8 mouse cellular contexts compared by ENCODE assay signal in the genomic region with DNA sequence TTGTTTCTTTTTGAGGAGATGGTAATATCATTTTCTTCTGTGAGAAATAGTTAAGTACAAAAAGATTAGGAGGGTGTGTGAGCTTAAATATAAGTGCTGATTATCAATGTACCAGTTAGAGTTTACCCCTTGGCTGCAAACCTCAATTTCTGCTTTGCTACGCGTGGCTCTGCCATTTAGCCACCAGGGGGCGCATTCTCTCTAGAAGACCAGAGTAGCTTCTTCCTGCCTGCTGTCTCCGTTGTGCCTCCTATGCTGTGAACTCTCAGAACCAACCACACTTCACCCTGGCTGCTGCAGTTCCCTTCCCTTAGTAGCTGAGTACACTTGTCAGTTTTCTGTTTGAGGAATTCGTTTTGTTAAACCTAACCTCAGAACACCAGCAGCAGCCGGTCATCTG. TPM values are rescaled to one million over a fixed set of nuclear protein-coding genes. Genes with fewer than 3 reads are reported as not detected.
DNase-seq lines count a peak whose midpoint lies in the region; ATAC-seq lines count a peak whose summit lies in the region.

No protein-coding gene starts in this region.

- no peaks in the 10 kb centered on the region for H3K36me3 ChIP-seq in midbrain, embryonic 11.5 days (ENCODE audit: control insufficient read depth, insufficient read depth, low read length)
- no peaks in the 10 kb centered on the region; the same call in 1 of the 2 replicates for H3K36me3 ChIP-seq in midbrain, embryonic 15.5 days (replicated peaks)
- H3K36me3 ChIP-seq in limb, embryonic 10.5 days = no peaks in the 10 kb centered on the region
- no peaks in the 10 kb centered on the region for H3K36me3 ChIP-seq in neural tube, embryonic 11.5 days (ENCODE audit: control insufficient read depth, insufficient read depth, low read length)

- 16% methylated on average over 6 of the region's 6 CpGs for WGBS in midbrain, embryonic 11.5 days
- 14% methylated on average over 6 of the region's 6 CpGs for WGBS in midbrain, embryonic 15.5 days
- 17% methylated on average over 6 of the region's 6 CpGs for WGBS in limb, embryonic 10.5 days
- 15% methylated on average over 6 of the region's 6 CpGs for WGBS in neural tube, embryonic 11.5 days

- no peak overlapping the region for H3K4me3 ChIP-seq in midbrain, embryonic 11.5 days (ENCODE audit: low read depth, low read length)
- H3K4me3 ChIP-seq in midbrain, embryonic 15.5 days = no peak overlapping the region
- H3K4me3 ChIP-seq in limb, embryonic 10.5 days = no peak overlapping the region
- H3K4me3 ChIP-seq in neural tube, embryonic 11.5 days (ENCODE audit: low read depth, low read length) = no peak overlapping the region

- H3K9ac ChIP-seq in midbrain, embryonic 11.5 days (ENCODE audit: low read length) = no peak overlapping the region
- H3K9ac ChIP-seq in midbrain, embryonic 15.5 days = no peak overlapping the region
- H3K9ac ChIP-seq in neural tube, embryonic 11.5 days (ENCODE audit: low read length) = no peak overlapping the region

- H3K27ac ChIP-seq in midbrain, embryonic 11.5 days (ENCODE audit: low read depth, low read length) = no peak overlapping the region
- no peak overlapping the region for H3K27ac ChIP-seq in midbrain, embryonic 15.5 days
- no peak overlapping the region for H3K27ac ChIP-seq in limb, embryonic 10.5 days
- no peak overlapping the region for H3K27ac ChIP-seq in neural tube, embryonic 11.5 days (ENCODE audit: low read depth, low read length)

- H3K4me1 ChIP-seq in midbrain, embryonic 11.5 days (ENCODE audit: control insufficient read depth, insufficient read depth, low read length) = peaks cover 5% of the 10 kb centered on the region; the same call in 1 of the 2 replicates
- H3K4me1 ChIP-seq in midbrain, embryonic 15.5 days = peaks cover 14% of the 10 kb centered on the region
- no peaks in the 10 kb centered on the region; the same call in 1 of the 2 replicates for H3K4me1 ChIP-seq in limb, embryonic 10.5 days
- peaks cover 3% of the 10 kb centered on the region; the same call in 1 of the 2 replicates for H3K4me1 ChIP-seq in neural tube, embryonic 11.5 days (ENCODE audit: control insufficient read depth, insufficient read depth, low read length)

- H3K27me3 ChIP-seq in midbrain, embryonic 11.5 days (ENCODE audit: control insufficient read depth, insufficient read depth, low read length) = no peaks in the 10 kb centered on the region
- no peaks in the 10 kb centered on the region for H3K27me3 ChIP-seq in midbrain, embryonic 15.5 days (replicated peaks)
- no peaks in the 10 kb centered on the region for H3K27me3 ChIP-seq in limb, embryonic 10.5 days (ENCODE audit: low read depth, poor library complexity, severe bottlenecking)
- H3K27me3 ChIP-seq in neural tube, embryonic 11.5 days (ENCODE audit: control insufficient read depth, insufficient read depth, low read length) = no peaks in the 10 kb centered on the region

- DNase-seq in midbrain, embryonic 11.5 days (ENCODE audit: low spot score, missing footprints) = peak; percentile 95
- peak; percentile 85 for DNase-seq in ZHBTc4 (ENCODE audit: low read depth, low spot score)
- DNase-seq in embryo, embryonic 10.5 days (ENCODE audit: low spot score) = peak; percentile 90
- DNase-seq in limb, embryonic 10.5 days (ENCODE audit: low spot score) = peak; percentile 82
- peak; percentile 69 for DNase-seq in neural tube, embryonic 11.5 days (ENCODE audit: low spot score)
- DNase-seq in thymus, adult 18-20 months = peak; percentile 47 to 50

- no peak overlapping the region for H3K4me2 ChIP-seq in midbrain, embryonic 11.5 days
- no peak overlapping the region for H3K4me2 ChIP-seq in midbrain, embryonic 15.5 days
- no peak overlapping the region for H3K4me2 ChIP-seq in neural tube, embryonic 11.5 days (ENCODE audit: low read depth)

- ATAC-seq in midbrain, embryonic 11.5 days (ENCODE audit: low FRiP score) = no peak
- ATAC-seq in midbrain, embryonic 15.5 days (replicated peaks) = no peak
- ATAC-seq in hematopoietic stem cell, adult 5-6 weeks (replicated peaks in 1 of 2; ENCODE audit: insufficient read depth in 1 of 2, low FRiP score in 2 of 2, low TSS enrichment in 1 of 2, low read depth in 1 of 2, poor library complexity in 2 of 2, severe bottlenecking in 2 of 2) = peak; percentile 77 to 85; a peak in 3 of 4 replicates
- no peak for ATAC-seq in neural tube, embryonic 11.5 days (ENCODE audit: insufficient read depth, low FRiP score, low TSS enrichment)

- no peaks in the 10 kb centered on the region for H3K9me3 ChIP-seq in midbrain, embryonic 11.5 days (ENCODE audit: control insufficient read depth, low read length)
- H3K9me3 ChIP-seq in midbrain, embryonic 15.5 days = no peaks in the 10 kb centered on the region
- no peaks in the 10 kb centered on the region for H3K9me3 ChIP-seq in limb, embryonic 10.5 days (replicated peaks)
- no peaks in the 10 kb centered on the region for H3K9me3 ChIP-seq in neural tube, embryonic 11.5 days (ENCODE audit: control insufficient read depth, low read length)

RNA-seq across cellular contexts. Expression of gene Med31, which starts 5.9 kb away (rescaled TPM):
- polyA plus RNA-seq in midbrain, embryonic 11.5 days (2014; fragmentation: Nextera tagmentation; extraction: Ambion mirVana) = 55.7 and 56.7 TPM in 2 replicates
- 53.5 and 57.1 TPM in 2 replicates for polyA plus RNA-seq in midbrain, embryonic 15.5 days (2015; fragmentation: Nextera tagmentation; extraction: Ambion mirVana)
- total RNA-seq in hematopoietic stem cell, adult 5-6 weeks (2017) = 23.0 and 24.4 TPM in 2 replicates
- 44.7 and 47.4 TPM in 2 replicates for polyA plus RNA-seq in limb, embryonic 10.5 days (2016; fragmentation: Nextera tagmentation; extraction: Ambion mirVana)
- 50.3 and 51.0 TPM in 2 replicates for polyA plus RNA-seq in neural tube, embryonic 11.5 days (2014; fragmentation: Nextera tagmentation; extraction: Ambion mirVana)

RNA-seq across cellular contexts. Expression of gene Txndc17, which starts 13.9 kb away (rescaled TPM):
- polyA plus RNA-seq in midbrain, embryonic 11.5 days (2014; fragmentation: Nextera tagmentation; extraction: Ambion mirVana) = 163 and 168 TPM in 2 replicates
- polyA plus RNA-seq in midbrain, embryonic 15.5 days (2015; fragmentation: Nextera tagmentation; extraction: Ambion mirVana) = 141 and 145 TPM in 2 replicates
- total RNA-seq in hematopoietic stem cell, adult 5-6 weeks (2017) = 25.6 and 33.7 TPM in 2 replicates
- 190 and 199 TPM in 2 replicates for polyA plus RNA-seq in limb, embryonic 10.5 days (2016; fragmentation: Nextera tagmentation; extraction: Ambion mirVana)
- polyA plus RNA-seq in neural tube, embryonic 11.5 days (2014; fragmentation: Nextera tagmentation; extraction: Ambion mirVana) = 163 and 169 TPM in 2 replicates

RNA-seq across cellular contexts. Expression of gene 4933427D14Rik, which starts 14.0 kb away (rescaled TPM):
- polyA plus RNA-seq in midbrain, embryonic 11.5 days (2014; fragmentation: Nextera tagmentation; extraction: Ambion mirVana) = 19.5 and 20.2 TPM in 2 replicates
- polyA plus RNA-seq in midbrain, embryonic 15.5 days (2015; fragmentation: Nextera tagmentation; extraction: Ambion mirVana) = 24.0 and 26.0 TPM in 2 replicates
- 28.3 and 40.3 TPM in 2 replicates for total RNA-seq in hematopoietic stem cell, adult 5-6 weeks (2017)
- polyA plus RNA-seq in limb, embryonic 10.5 days (2016; fragmentation: Nextera tagmentation; extraction: Ambion mirVana) = 11.7 and 13.2 TPM in 2 replicates
- polyA plus RNA-seq in neural tube, embryonic 11.5 days (2014; fragmentation: Nextera tagmentation; extraction: Ambion mirVana) = 14.5 and 15.6 TPM in 2 replicates

RNA-seq across cellular contexts. Expression of gene Gm43951, which starts 14.6 kb away (rescaled TPM):
- polyA plus RNA-seq in midbrain, embryonic 11.5 days (2014; fragmentation: Nextera tagmentation; extraction: Ambion mirVana) = 0.06 and 0.12 TPM in 2 replicates
- polyA plus RNA-seq in midbrain, embryonic 15.5 days (2015; fragmentation: Nextera tagmentation; extraction: Ambion mirVana) = 1.8 and 1.9 TPM in 2 replicates
- 0.50 and 1.2 TPM in 2 replicates for total RNA-seq in hematopoietic stem cell, adult 5-6 weeks (2017)
- 0.68 and 0.83 TPM in 2 replicates for polyA plus RNA-seq in limb, embryonic 10.5 days (2016; fragmentation: Nextera tagmentation; extraction: Ambion mirVana)
- 0.11 and 0.16 TPM in 2 replicates for polyA plus RNA-seq in neural tube, embryonic 11.5 days (2014; fragmentation: Nextera tagmentation; extraction: Ambion mirVana)

RNA-seq across cellular contexts. Expression of gene Slc13a5, which starts 45.7 kb away (rescaled TPM):
- polyA plus RNA-seq in midbrain, embryonic 11.5 days (2014; fragmentation: Nextera tagmentation; extraction: Ambion mirVana) = 0.21 and 0.29 TPM in 2 replicates
- 1.4 and 2.8 TPM in 2 replicates for polyA plus RNA-seq in midbrain, embryonic 15.5 days (2015; fragmentation: Nextera tagmentation; extraction: Ambion mirVana)
- total RNA-seq in hematopoietic stem cell, adult 5-6 weeks (2017) = not detected in 2 replicates
- polyA plus RNA-seq in limb, embryonic 10.5 days (2016; fragmentation: Nextera tagmentation; extraction: Ambion mirVana) = 0.10 and 0.20 TPM in 2 replicates
- polyA plus RNA-seq in neural tube, embryonic 11.5 days (2014; fragmentation: Nextera tagmentation; extraction: Ambion mirVana) = 0.46 TPM in 1 of 2 replicates, not detected in the other

Comparison
In these comparisons a context has a peak if more than half of its experiments do, and no peak if none do; other contexts are left out.
1. ATAC-seq: peak in hematopoietic stem cell, adult 5-6 weeks (2 of 2); none in midbrain, embryonic 11.5 days (single experiment), midbrain, embryonic 15.5 days (single experiment) and neural tube, embryonic 11.5 days (single experiment).
2. Peak in every context shown above with its lines, with median percentiles within 50 percentile points of each other: DNase-seq.